Mouse (Mus musculus) hindbrain, embryonic 11.5 days (tissue): ENCODE measurements at regions not wholly inside any gene's neighbourhood (a gene's known extent, or its start where the extent isn't known, plus 50 kb on each side); places are given as distances from the start of the nearest gene placed in this dataset.

Experiments used
- ATAC-seq: fragments of 200-750 bp; cut with Nextera tagmentation; 2 replicates; pipeline ENCODE4 v1.8.0; 2017; ENCODE audit warnings: mild to moderate bottlenecking, moderate TSS enrichment, moderate library complexity; ENCODE audit not compliant: low FRiP score
- DNase-seq: peaks from one replicate; pipeline ENCODE4 v3.0.0-alpha.2; 2015; ENCODE audit warnings: low spot score
- H3K27ac ChIP-seq: fragments of 300-500 bp; sonication (generic); 2 replicates; pipeline ENCODE4 v1.5.1; 2014; ENCODE audit warnings: mild to moderate bottlenecking, low read depth, low read length
- H3K27me3 ChIP-seq: fragments of 300-500 bp; sonication (generic); 2 replicates; pipeline ENCODE4 v1.6.1; 2014; ENCODE audit warnings: mild to moderate bottlenecking, low read length, moderate library complexity, mixed read lengths; ENCODE audit not compliant: control insufficient read depth, insufficient read depth
- H3K36me3 ChIP-seq: fragments of 300-500 bp; sonication (generic); 2 replicates; pipeline ENCODE4 v1.6.1; 2014; ENCODE audit warnings: mild to moderate bottlenecking, low read length, moderate library complexity, mixed read lengths; ENCODE audit not compliant: control insufficient read depth, insufficient read depth
- H3K4me1 ChIP-seq: fragments of 300-500 bp; sonication (generic); replicated peaks from 2 replicates; pipeline ENCODE4 v1.6.1; 2014; ENCODE audit warnings: low read length, mixed read lengths; ENCODE audit not compliant: control insufficient read depth, insufficient read depth
- H3K4me2 ChIP-seq: fragments of 300-500 bp; sonication (generic); replicated peaks from 2 replicates; pipeline ENCODE4 v1.6.1; 2014; ENCODE audit warnings: mild to moderate bottlenecking, low read depth, low read length
- H3K4me3 ChIP-seq: fragments of 300-500 bp; sonication (generic); 2 replicates; pipeline ENCODE4 v1.5.1; 2014; ENCODE audit warnings: low read depth, low read length
- H3K9ac ChIP-seq: fragments of 300-500 bp; sonication (generic); 2 replicates; pipeline ENCODE4 v1.6.1; 2014; ENCODE audit warnings: low read depth, low read length
- H3K9me3 ChIP-seq: fragments of 300-500 bp; sonication (generic); 2 replicates; pipeline ENCODE4 v1.6.1; 2016; ENCODE audit warnings: low read length; ENCODE audit not compliant: control insufficient read depth
- WGBS: fragments of 180-500 bp; shearing (Covaris S2); extraction: QIAGEN DNeasy Blood & Tissue Kit; methylation state at CpG from one replicate; pipeline ENCODE4 v1.1.7; 2014; 5-methylcytosine and 5-hydroxymethylcytosine counted together

DNA sequence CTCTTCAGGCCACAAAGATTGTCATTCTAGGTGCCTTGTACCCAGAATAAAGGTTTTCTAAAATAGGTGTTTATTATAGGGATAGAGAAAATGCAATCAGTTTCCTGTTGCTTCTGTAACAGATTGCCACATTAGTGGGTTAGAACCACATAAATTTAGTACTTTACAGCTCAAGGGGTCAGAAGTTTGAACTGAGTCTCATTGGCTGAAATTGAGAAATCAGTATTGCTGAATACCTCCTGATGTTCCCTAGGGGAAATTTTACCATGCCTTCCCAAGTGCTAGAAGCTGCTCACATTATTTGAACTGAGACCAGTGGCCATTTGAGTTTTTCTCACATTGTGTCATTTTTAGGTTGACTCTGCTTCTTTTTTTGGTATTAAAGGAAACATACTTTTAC, 160.2 kb downstream of the Calcrl start:
- H3K9me3 ChIP-seq, result no peaks in the 10 kb centered on the region
- ATAC-seq (no peak), DNase-seq (no peak)
- no peaks in the 10 kb centered on the region for H3K36me3 ChIP-seq
- no peaks in the 10 kb centered on the region for H3K4me1 ChIP-seq
- H3K4me2 ChIP-seq, result no peak overlapping the region
- no peak overlapping the region for H3K4me3 ChIP-seq
- H3K27me3 ChIP-seq, result no peaks in the 10 kb centered on the region
- no peak overlapping the region for H3K9ac ChIP-seq
- H3K27ac ChIP-seq, result no peak overlapping the region

DNA sequence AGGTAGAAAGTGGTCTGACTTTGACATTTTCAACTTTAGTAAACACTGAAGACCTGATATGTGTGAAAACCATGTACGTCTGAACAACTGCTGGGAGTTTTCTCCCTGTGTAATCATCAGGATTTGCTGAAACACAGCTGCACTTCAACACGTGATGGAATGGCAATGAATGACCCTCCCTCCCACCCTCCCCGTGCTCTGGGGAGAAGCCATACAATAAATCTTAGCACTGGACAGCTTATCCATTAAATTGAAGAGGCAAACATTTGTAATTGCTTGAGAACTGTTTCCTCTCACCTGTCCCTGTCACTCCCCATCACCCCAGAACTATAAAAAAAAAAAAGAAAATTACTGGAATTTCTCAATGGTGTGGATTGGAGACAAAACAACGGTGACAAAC, 159.1 kb downstream of the Calcrl start:
- H3K9me3 ChIP-seq, result no peaks in the 10 kb centered on the region
- DNase-seq (no peak), ATAC-seq (peak; percentile 59; the same call in 1 of the 2 replicates)
- H3K27me3 ChIP-seq, result no peaks in the 10 kb centered on the region
- 46% methylated on average over 4 of the region's 4 CpGs for WGBS
- no peak overlapping the region for H3K9ac ChIP-seq
- no peak overlapping the region for H3K27ac ChIP-seq
- no peaks in the 10 kb centered on the region for H3K4me1 ChIP-seq
- H3K36me3 ChIP-seq, result no peaks in the 10 kb centered on the region
- H3K4me2 ChIP-seq, result no peak overlapping the region
- no peak overlapping the region for H3K4me3 ChIP-seq

- ATAC-seq (0 out of 2 replicates have a peak, but pooled peaks have one; percentile 29), DNase-seq (no peak)
- H3K27ac ChIP-seq, result no peak overlapping the region
- 58% methylated on average over 6 of the region's 6 CpGs for WGBS
- no peak overlapping the region for H3K4me2 ChIP-seq
- H3K36me3 ChIP-seq, result no peaks in the 10 kb centered on the region
- H3K9ac ChIP-seq, result no peak overlapping the region
- H3K9me3 ChIP-seq, result no peaks in the 10 kb centered on the region
- no peak overlapping the region for H3K4me3 ChIP-seq
- no peaks in the 10 kb centered on the region for H3K27me3 ChIP-seq
- no peaks in the 10 kb centered on the region for H3K4me1 ChIP-seq
Measured at GRCm38 (mm10) chr2:84266883-84267554, 158.2 kb downstream of the Calcrl start.

GRCm38 (mm10) chr2:84274038-84274724, 151.0 kb downstream of the Calcrl start:
- Histone ChIP-seq H3K27me3 (no peaks in the 10 kb centered on the region), H3K4me3 (no peak overlapping the region), H3K9me3 (no peaks in the 10 kb centered on the region), H3K36me3 (no peaks in the 10 kb centered on the region), H3K4me1 (no peaks in the 10 kb centered on the region), H3K9ac (no peak overlapping the region), H3K4me2 (no peak overlapping the region), H3K27ac (no peak overlapping the region)
- WGBS, result 80% methylated on average over 6 of the region's 6 CpGs
- no peak for ATAC-seq
- DNase-seq, result no peak

DNA sequence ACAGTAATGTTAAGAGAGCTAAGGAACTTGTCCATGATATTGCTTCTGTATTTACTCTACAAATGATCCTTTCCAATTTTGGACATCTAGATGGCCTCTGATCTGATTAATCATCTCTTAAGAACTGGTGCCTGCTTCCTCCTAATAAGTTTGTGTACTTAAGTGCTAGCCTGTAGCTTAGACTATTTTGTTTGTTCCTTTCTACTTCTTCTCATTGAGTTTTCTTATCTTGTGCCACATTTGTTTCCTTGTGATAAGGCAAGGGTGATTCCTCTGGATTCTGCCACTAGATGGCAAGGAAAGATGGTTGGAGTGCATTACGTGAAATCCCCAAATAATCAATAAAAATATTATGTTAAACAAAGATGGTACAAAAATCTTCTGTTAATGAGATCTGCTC, 148.0 kb downstream of the Calcrl start:
- H3K4me1 ChIP-seq, result no peaks in the 10 kb centered on the region
- H3K4me3 ChIP-seq, result no peak overlapping the region
- no peak overlapping the region for H3K9ac ChIP-seq
- H3K9me3 ChIP-seq, result no peaks in the 10 kb centered on the region
- H3K27ac ChIP-seq, result no peak overlapping the region
- WGBS, result 84% methylated on average over 1 of the region's 1 CpGs
- no peak overlapping the region for H3K4me2 ChIP-seq
- H3K27me3 ChIP-seq, result no peaks in the 10 kb centered on the region
- H3K36me3 ChIP-seq, result no peaks in the 10 kb centered on the region
- no peak for DNase-seq
- no peak for ATAC-seq
